Mouse (Mus musculus): ENCODE results near the gene Snx11.

GRCm38 (mm10) chr11:96757421-96757820 is 19.9 kb downstream of the Snx11 start:
- TF ChIP-seq TCF12 (IDR thresholded peaks at IDR 0.05; ENCODE audit: insufficient read depth, poor library complexity, severe bottlenecking), result no peak
- TF ChIP-seq POLR2AphosphoS2 (IDR thresholded peaks at IDR 0.05; ENCODE audit: insufficient read length, low read depth), result no peak
- no peak for TF ChIP-seq POLR2A (IDR thresholded peaks at IDR 0.05; ENCODE audit: insufficient read length, low read depth)
- TF ChIP-seq E2F4 (IDR thresholded peaks at IDR 0.05; ENCODE audit: insufficient read depth), result no peak
- TF ChIP-seq USF1 (IDR thresholded peaks at IDR 0.05; ENCODE audit: low read depth), result no peak
- TF ChIP-seq CEBPB (IDR thresholded peaks at IDR 0.05; ENCODE audit: insufficient read depth, poor library complexity, severe bottlenecking), result no peak
- no peak for TF ChIP-seq MAX (IDR thresholded peaks at IDR 0.05; ENCODE audit: low read depth)
- no peak for TF ChIP-seq MYOD1 (IDR thresholded peaks at IDR 0.05; ENCODE audit: control insufficient read depth in 1 of 3, insufficient read length in 2 of 3, low read depth in 2 of 3)
- no peak for TF ChIP-seq SRF (IDR thresholded peaks at IDR 0.05; ENCODE audit: control insufficient read depth, insufficient read length, low read depth)
- TF ChIP-seq TCF3 (IDR thresholded peaks at IDR 0.05; ENCODE audit: insufficient read length, low read depth), result no peak

Measured in myocyte (in vitro differentiated cells).